Mouse (Mus musculus): ENCODE results near the gene Washc3. TPM values are rescaled to one million over a fixed set of nuclear protein-coding genes. Genes with fewer than 3 reads are reported as not detected.

Washc3 gene
- polyA plus RNA-seq, 1 experiment = 42.2 TPM

GRCm38 (mm10) chr10:88203236-88203635, 2.3 kb downstream of the Washc3 start:
- Histone ChIP-seq H3K4me3 (no peak overlapping the region), H3K27me3 (ENCODE audit: control insufficient read depth, insufficient read depth, insufficient read length) (no peaks in the 10 kb centered on the region), H3ac (ENCODE audit: control insufficient read depth, insufficient read length) (no peak overlapping the region), H3K36me3 (ENCODE audit: control insufficient read depth, insufficient read depth) (peaks cover 9% of the 10 kb centered on the region), H3K79me2 (ENCODE audit: control insufficient read depth, insufficient read depth) (no peaks in the 10 kb centered on the region), H3K4me2 (ENCODE audit: low read depth) (no peak overlapping the region)
- TF ChIP-seq USF1 (IDR thresholded peaks at IDR 0.05; ENCODE audit: low read depth) (no peak), MAX (IDR thresholded peaks at IDR 0.05; ENCODE audit: low read depth) (no peak), TCF3 (IDR thresholded peaks at IDR 0.05; ENCODE audit: insufficient read length, low read depth) (no peak), POLR2AphosphoS2 (IDR thresholded peaks at IDR 0.05; ENCODE audit: insufficient read length, low read depth) (no peak), E2F4 (IDR thresholded peaks at IDR 0.05; ENCODE audit: insufficient read depth) (no peak)

GRCm38 (mm10) chr10:88212644-88213043, 11.8 kb downstream of the Washc3 start:
- Histone ChIP-seq H3K79me2 (ENCODE audit: control insufficient read depth, insufficient read depth) (no peaks in the 10 kb centered on the region), H3K4me2 (ENCODE audit: low read depth) (no peak overlapping the region), H3ac (ENCODE audit: control insufficient read depth, insufficient read length) (no peak overlapping the region), H3K27me3 (ENCODE audit: control insufficient read depth, insufficient read depth, insufficient read length) (no peaks in the 10 kb centered on the region), H3K4me3 (no peak overlapping the region), H3K36me3 (ENCODE audit: control insufficient read depth, insufficient read depth) (peaks cover 5% of the 10 kb centered on the region)
- TF ChIP-seq TCF12 (IDR thresholded peaks at IDR 0.05; ENCODE audit: insufficient read depth, poor library complexity, severe bottlenecking) (no peak), MYOG (IDR thresholded peaks at IDR 0.05; ENCODE audit: control insufficient read depth in 1 of 3, insufficient read depth in 1 of 3, insufficient read length in 2 of 3, low read depth in 2 of 3) (no peak), POLR2AphosphoS2 (IDR thresholded peaks at IDR 0.05; ENCODE audit: insufficient read length, low read depth) (no peak), TCF3 (IDR thresholded peaks at IDR 0.05; ENCODE audit: insufficient read length, low read depth) (no peak), E2F4 (IDR thresholded peaks at IDR 0.05; ENCODE audit: insufficient read depth) (no peak), POLR2A (IDR thresholded peaks at IDR 0.05; ENCODE audit: insufficient read length, low read depth) (no peak), SRF (IDR thresholded peaks at IDR 0.05; ENCODE audit: control insufficient read depth, insufficient read length, low read depth) (no peak), USF1 (IDR thresholded peaks at IDR 0.05; ENCODE audit: low read depth) (no peak), CEBPB (IDR thresholded peaks at IDR 0.05; ENCODE audit: insufficient read depth, poor library complexity, severe bottlenecking) (no peak), REST (IDR thresholded peaks at IDR 0.05; ENCODE audit: insufficient read depth, insufficient read length) (no peak), MYOD1 (IDR thresholded peaks at IDR 0.05; ENCODE audit: control insufficient read depth in 1 of 3, insufficient read length in 2 of 3, low read depth in 2 of 3) (no peak)

- Histone ChIP-seq H3ac (ENCODE audit: control insufficient read depth, insufficient read length) (no peak overlapping the region), H3K36me3 (ENCODE audit: control insufficient read depth, insufficient read depth) (peaks cover 13% of the 10 kb centered on the region), H3K4me3 (no peak overlapping the region), H3K27me3 (ENCODE audit: control insufficient read depth, insufficient read depth, insufficient read length) (no peaks in the 10 kb centered on the region), H3K4me2 (ENCODE audit: low read depth) (no peak overlapping the region), H3K79me2 (ENCODE audit: control insufficient read depth, insufficient read depth) (no peaks in the 10 kb centered on the region)
- no peak for TF ChIP-seq CEBPB (IDR thresholded peaks at IDR 0.05; ENCODE audit: insufficient read depth, poor library complexity, severe bottlenecking)
Measured at GRCm38 (mm10) chr10:88214800-88215514, 14.1 kb downstream of the Washc3 start.

DNA sequence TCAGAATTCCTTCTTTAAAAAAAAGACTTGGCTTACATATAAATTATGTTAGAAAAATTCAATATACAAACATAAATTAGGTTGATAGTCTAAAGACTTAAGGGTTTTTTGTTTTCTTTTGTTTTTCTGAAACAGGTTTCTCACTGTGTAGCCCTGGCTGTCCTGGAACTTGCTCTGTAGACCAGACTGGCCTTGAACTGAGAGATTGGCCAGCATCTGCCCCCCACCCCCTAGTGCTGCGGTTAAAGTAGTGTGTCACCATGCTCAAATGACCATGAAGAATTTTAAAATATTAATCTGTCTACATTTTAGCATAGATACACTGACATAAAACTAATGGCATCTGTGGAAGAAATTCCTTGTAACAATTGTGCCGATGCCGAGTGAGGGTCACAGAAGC, 17.3 kb downstream of the Washc3 start:
- no peak overlapping the region for H3K4me2 ChIP-seq (ENCODE audit: low read depth)
- H3K4me3 ChIP-seq = no peak overlapping the region
- H3K79me2 ChIP-seq (ENCODE audit: control insufficient read depth, insufficient read depth) = no peaks in the 10 kb centered on the region
- peaks cover 13% of the 10 kb centered on the region for H3K36me3 ChIP-seq (ENCODE audit: control insufficient read depth, insufficient read depth)
- no peak overlapping the region for H3ac ChIP-seq (ENCODE audit: control insufficient read depth, insufficient read length)
- TF ChIP-seq MYOG (IDR thresholded peaks at IDR 0.05; ENCODE audit: control insufficient read depth in 1 of 3, insufficient read depth in 1 of 3, insufficient read length in 2 of 3, low read depth in 2 of 3) = no peak
- no peak for TF ChIP-seq MYOD1 (IDR thresholded peaks at IDR 0.05; ENCODE audit: control insufficient read depth in 1 of 3, insufficient read length in 2 of 3, low read depth in 2 of 3)
- no peak for TF ChIP-seq POLR2AphosphoS2 (IDR thresholded peaks at IDR 0.05; ENCODE audit: insufficient read length, low read depth)
- no peak for TF ChIP-seq USF1 (IDR thresholded peaks at IDR 0.05; ENCODE audit: low read depth)
- no peak for TF ChIP-seq TCF3 (IDR thresholded peaks at IDR 0.05; ENCODE audit: insufficient read length, low read depth)
- TF ChIP-seq MAX (IDR thresholded peaks at IDR 0.05; ENCODE audit: low read depth) = no peak
- no peak for TF ChIP-seq TCF12 (IDR thresholded peaks at IDR 0.05; ENCODE audit: insufficient read depth, poor library complexity, severe bottlenecking)
- no peak for TF ChIP-seq E2F4 (IDR thresholded peaks at IDR 0.05; ENCODE audit: insufficient read depth)
- no peak for TF ChIP-seq POLR2A (IDR thresholded peaks at IDR 0.05; ENCODE audit: insufficient read length, low read depth)
- no peak for TF ChIP-seq SRF (IDR thresholded peaks at IDR 0.05; ENCODE audit: control insufficient read depth, insufficient read length, low read depth)
- TF ChIP-seq CEBPB (IDR thresholded peaks at IDR 0.05; ENCODE audit: insufficient read depth, poor library complexity, severe bottlenecking) = no peak
- TF ChIP-seq REST (IDR thresholded peaks at IDR 0.05; ENCODE audit: insufficient read depth, insufficient read length) = no peak
- H3K27me3 ChIP-seq (ENCODE audit: control insufficient read depth, insufficient read depth, insufficient read length) = no peaks in the 10 kb centered on the region

- Histone ChIP-seq H3ac (ENCODE audit: control insufficient read depth, insufficient read length) (no peak overlapping the region), H3K4me3 (no peak overlapping the region), H3K79me2 (ENCODE audit: control insufficient read depth, insufficient read depth) (no peaks in the 10 kb centered on the region), H3K36me3 (ENCODE audit: control insufficient read depth, insufficient read depth) (peaks cover 13% of the 10 kb centered on the region), H3K4me2 (ENCODE audit: low read depth) (no peak overlapping the region), H3K27me3 (ENCODE audit: control insufficient read depth, insufficient read depth, insufficient read length) (no peaks in the 10 kb centered on the region)
- TF ChIP-seq E2F4 (IDR thresholded peaks at IDR 0.05; ENCODE audit: insufficient read depth) (no peak), MAX (IDR thresholded peaks at IDR 0.05; ENCODE audit: low read depth) (no peak), MYOG (IDR thresholded peaks at IDR 0.05; ENCODE audit: control insufficient read depth in 1 of 3, insufficient read depth in 1 of 3, insufficient read length in 2 of 3, low read depth in 2 of 3) (no peak), SRF (IDR thresholded peaks at IDR 0.05; ENCODE audit: control insufficient read depth, insufficient read length, low read depth) (no peak)
Measured at GRCm38 (mm10) chr10:88221718-88222117, 20.8 kb downstream of the Washc3 start.

Data from myocyte (in vitro differentiated cells).